Mouse (Mus musculus): ENCODE data around the gene Rhoh.

DNA sequence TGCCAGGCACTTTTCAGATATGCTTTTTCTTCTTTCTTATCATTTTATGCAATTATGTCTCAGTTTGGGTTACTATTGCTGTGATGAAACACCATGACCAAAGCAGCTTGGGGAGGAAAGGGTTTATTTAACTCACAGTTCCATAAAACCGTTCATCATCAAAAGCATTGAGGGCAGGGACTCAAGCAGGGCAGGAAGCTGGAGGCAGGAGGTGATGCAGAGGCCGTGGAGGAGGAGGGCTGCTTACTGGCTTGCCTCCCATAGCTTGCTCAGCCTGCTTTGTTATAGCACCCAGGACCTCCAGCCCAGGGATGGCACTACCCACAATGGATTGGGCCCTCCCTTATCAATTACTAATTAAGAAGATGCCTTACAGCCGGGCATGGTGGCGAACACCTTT, 80.1 kb downstream of the Rhoh start:
- TF ChIP-seq CTCF (IDR thresholded peaks at IDR 0.05; ENCODE audit: extremely low read depth, insufficient read length, insufficient replicate concordance, low read depth, low read length) (no peak), POLR2A (IDR thresholded peaks at IDR 0.05; ENCODE audit: low read depth, low read length) (no peak)
